Mouse (Mus musculus) small intestine, adult 2 months (tissue): Measurements from ENCODE around the gene Eci1. TPM values are rescaled to one million over a fixed set of nuclear protein-coding genes. Genes with fewer than 3 reads are reported as not detected.

Experiments
- H3K27ac ChIP-seq: fragments of 200-500 bp; 2 replicates; pipeline ENCODE4 v1.5.1; 2012; ENCODE audit warnings: low read depth, low read length, control low read depth, inconsistent platforms; ENCODE audit not compliant: insufficient read depth
- H3K27me3 ChIP-seq: fragments of 200-500 bp; 2 replicates; pipeline ENCODE4 v1.6.1; 2012; ENCODE audit warnings: mild to moderate bottlenecking, moderate library complexity, low read length, inconsistent platforms; ENCODE audit not compliant: control insufficient read depth, insufficient read depth
- H3K36me3 ChIP-seq: fragments of 200-500 bp; 2 replicates; pipeline ENCODE4 v1.6.1; 2012; ENCODE audit warnings: mild to moderate bottlenecking, low read length, control low read depth, inconsistent platforms; ENCODE audit not compliant: control insufficient read depth, insufficient read depth
- H3K4me1 ChIP-seq: fragments of 200-500 bp; 2 replicates; pipeline ENCODE4 v1.6.1; 2012; ENCODE audit warnings: low read length, inconsistent platforms, mixed read lengths; ENCODE audit not compliant: control insufficient read depth, insufficient read depth, insufficient read length
- H3K4me3 ChIP-seq: fragments of 200-500 bp; 2 replicates; pipeline ENCODE4 v1.5.1; 2012; ENCODE audit warnings: low read depth, mild to moderate bottlenecking, control low read depth, inconsistent platforms, low read length, moderate library complexity
- CTCF ChIP-seq: fragments of 200-500 bp; IDR thresholded peaks from 2 replicates; pipeline ENCODE4 v1.5.1; 2012; ENCODE audit warnings: low read depth, mild to moderate bottlenecking, control low read depth, inconsistent platforms, low read length, moderate library complexity, mixed read lengths; ENCODE audit not compliant: insufficient replicate concordance, insufficient read length; ENCODE audit errors: extremely low read depth
- POLR2A ChIP-seq: fragments of 200-500 bp; IDR thresholded peaks from 2 replicates; pipeline ENCODE4 v1.6.1; 2012; ENCODE audit warnings: low read depth, mild to moderate bottlenecking, control low read depth, inconsistent platforms, low read length, moderate library complexity
- WGBS: fragments of 180-500 bp; shearing (Covaris S2); methylation state at CpG from one replicate; pipeline ENCODE4 v1.1.7; 2018; 5-methylcytosine and 5-hydroxymethylcytosine counted together
- polyA plus RNA-seq: library from polyadenylated mRNA; depleted of rRNA; stranded (reverse); fragments of >200 nt; gene quantifications from 2 replicates; pipeline ENCODE4 v1.2.3, GENCODE M21; 2012

Eci1 gene
- polyA plus RNA-seq, 1 experiment: 97.7 TPM

DNA sequence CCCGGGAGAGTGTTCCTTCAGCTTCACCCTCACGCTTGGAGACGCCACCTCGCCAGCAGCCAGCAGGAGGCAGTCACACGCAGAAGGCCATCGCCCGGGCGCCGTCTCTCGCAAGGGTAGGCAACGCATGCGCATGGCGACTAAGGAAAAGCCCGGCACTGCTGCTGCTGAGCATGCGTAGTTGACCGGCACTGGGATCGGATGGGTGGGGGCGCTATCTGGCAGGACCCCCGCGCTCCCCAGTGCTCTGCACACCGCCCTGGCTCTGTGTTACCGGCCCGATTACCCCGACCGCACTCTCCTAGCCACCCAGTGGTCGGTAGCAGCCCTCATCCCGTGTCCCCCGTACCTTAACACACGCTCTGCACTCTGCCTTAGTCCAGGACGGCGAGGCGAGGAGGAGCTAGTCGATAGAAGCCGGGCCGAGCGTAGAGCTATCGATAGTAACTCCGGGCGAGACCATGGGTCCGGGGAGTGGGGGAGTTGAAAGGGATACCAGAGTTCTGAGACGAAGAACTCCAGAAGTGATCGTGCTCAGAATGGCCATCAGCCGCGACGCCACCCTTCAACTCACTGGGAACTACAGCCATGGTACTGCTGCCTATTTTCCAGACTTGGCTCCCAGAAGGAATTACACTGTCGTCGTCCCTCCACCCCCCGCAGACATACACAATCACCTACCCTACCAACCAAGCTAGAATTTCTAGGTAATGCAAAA, 52.4 kb downstream of the Eci1 start, which contains the start of gene Mlst8:
Mlst8 (minus strand) TSS at position 416 of the 718 bp plus-strand sequence.
- Histone ChIP-seq H3K27ac (peak within 1 kb of the TSS; percentile 89), H3K4me3 (peak within 1 kb of the TSS; percentile 84), H3K4me1 (peaks cover 21% of the 10 kb centered on the region), H3K36me3 (peaks cover 28% of the 10 kb centered on the region), H3K27me3 (no peaks in the 10 kb centered on the region)
- under 1% methylated on average over 48 of the region's 48 CpGs for WGBS
- TF ChIP-seq POLR2A (peak; percentile 50; the same call in 1 of the 2 replicates), CTCF (peak; percentile 86)

DNA sequence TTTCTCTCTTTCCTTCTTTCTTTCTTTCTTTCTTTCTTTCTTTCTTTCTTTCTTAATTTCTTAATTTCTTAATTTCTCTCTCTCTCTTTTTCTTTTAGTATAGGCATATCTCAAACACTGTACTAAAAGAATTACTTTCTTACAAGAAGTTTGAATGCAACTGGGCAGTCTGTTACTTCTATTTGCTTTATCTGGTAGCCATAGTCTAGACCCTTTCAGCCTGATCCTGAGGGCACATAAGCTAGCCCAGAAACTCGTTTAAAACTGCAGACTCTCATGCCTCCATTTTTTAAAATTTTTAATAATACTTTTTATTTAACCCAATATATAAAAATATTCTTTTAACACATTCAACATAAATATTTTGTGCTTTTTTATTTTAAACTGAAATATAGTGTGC, 53.0 kb downstream of the Eci1 start:
- H3K27ac ChIP-seq: no peak overlapping the region
- TF ChIP-seq POLR2A (no peak), CTCF (no peak)

DNA sequence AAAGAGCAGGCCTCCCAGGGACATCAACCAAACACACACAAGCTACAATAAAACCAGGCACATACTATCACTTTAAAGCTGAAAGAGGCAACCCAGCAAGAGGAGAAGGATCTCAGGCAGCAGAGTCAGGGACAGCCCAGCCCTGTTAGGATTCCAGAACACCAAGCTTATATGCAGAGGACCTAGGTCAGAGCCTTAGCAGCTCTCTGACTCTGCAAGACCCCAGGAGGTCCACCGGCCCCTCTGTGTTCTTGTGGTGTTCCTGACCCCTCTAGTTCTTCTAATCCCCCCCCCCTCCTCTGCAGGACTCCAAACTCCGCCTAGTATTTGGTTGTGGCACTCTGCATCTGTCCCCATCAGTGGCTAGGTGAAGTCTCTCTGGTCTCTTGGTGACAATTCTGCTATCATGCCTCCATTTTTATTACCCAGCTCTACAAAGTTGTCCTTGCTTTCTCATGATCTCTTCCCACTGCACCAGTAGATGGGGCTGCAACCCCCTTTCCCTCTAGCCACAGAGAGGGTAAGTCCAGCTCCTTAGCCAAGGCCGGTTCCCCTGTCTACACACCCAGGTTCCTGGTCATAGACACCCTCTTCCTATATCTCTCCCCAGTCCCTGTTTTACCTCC, 53.9 kb downstream of the Eci1 start:
- 72% methylated on average over 3 of the region's 3 CpGs for WGBS
- no peak overlapping the region for H3K27ac ChIP-seq
- H3K27me3 ChIP-seq: no peaks in the 10 kb centered on the region
- peaks cover 20% of the 10 kb centered on the region for H3K36me3 ChIP-seq
- H3K4me3 ChIP-seq: no peak overlapping the region
- TF ChIP-seq CTCF: no peak
- TF ChIP-seq POLR2A: no peak
- peaks cover 14% of the 10 kb centered on the region for H3K4me1 ChIP-seq

More for the DNA sequence above, 53.0 kb downstream of the Eci1 start:
- 23% methylated on average over 1 of the region's 1 CpGs for WGBS
- Histone ChIP-seq H3K36me3 (peaks cover 25% of the 10 kb centered on the region), H3K27me3 (no peaks in the 10 kb centered on the region), H3K4me1 (peaks cover 15% of the 10 kb centered on the region), H3K4me3 (no peak overlapping the region)

DNA sequence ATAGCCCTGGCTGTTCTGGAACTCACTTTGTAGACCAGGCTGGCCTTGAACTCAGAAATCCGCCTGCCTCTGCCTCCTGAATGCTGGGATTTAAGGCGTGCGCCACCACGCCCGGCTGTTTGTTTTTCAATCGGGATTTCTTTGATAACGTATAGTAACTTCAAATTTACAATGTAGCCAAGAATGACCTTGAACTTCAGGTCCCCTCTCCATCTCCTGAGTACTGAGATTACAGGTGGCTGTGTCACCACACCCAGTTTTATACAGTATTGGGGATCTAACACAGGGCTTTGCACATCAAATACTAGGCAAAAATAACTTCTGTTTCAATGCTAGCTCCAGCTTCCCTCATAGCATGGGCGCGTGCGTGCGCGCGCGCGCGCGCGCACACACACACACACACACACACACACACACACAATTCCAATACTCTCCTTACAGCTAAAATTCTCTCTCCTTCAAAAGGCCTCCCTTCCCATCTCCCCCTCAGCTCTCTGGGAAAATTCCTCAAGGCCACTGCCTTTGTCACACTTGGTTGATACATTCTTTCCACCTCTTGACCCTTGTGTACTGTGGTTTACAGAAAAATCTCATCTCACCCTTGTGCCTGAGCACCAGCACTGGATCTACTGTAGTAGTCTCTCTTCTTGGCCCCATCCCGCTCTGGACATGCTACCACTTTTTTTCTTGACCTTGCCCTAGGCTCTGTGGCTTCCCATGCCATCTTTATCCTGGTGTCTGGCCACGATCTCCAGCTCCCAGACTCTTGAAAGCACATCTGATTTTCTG, 54.8 kb downstream of the Eci1 start:
- no peak overlapping the region for H3K4me3 ChIP-seq
- no peak overlapping the region for H3K27ac ChIP-seq
- peaks cover 14% of the 10 kb centered on the region for H3K4me1 ChIP-seq
- 83% methylated on average over 20 of the region's 20 CpGs for WGBS
- no peaks in the 10 kb centered on the region for H3K27me3 ChIP-seq
- TF ChIP-seq CTCF: no peak
- no peak for TF ChIP-seq POLR2A
- H3K36me3 ChIP-seq: peaks cover 10% of the 10 kb centered on the region

DNA sequence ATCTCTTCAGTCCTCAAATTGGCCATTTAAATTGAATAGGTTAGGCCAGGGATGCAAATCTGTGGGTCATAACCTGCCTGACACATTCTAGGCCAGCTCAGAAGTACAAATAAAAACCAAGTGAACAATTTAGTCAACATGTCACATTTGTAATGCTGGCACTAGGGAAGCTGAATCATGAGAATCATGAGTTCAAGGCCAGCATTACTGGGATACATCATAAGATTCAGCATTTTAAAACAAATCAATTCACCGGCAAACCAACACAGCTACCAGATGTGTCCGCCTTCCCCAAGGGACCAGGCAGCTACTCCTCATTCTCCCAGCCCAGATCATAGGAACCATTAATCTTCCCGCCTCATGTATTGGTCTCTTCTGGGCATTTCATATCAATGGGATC, 57.1 kb downstream of the Eci1 start:
- Histone ChIP-seq H3K4me3 (no peak overlapping the region), H3K4me1 (no peaks in the 10 kb centered on the region; the same call in 1 of the 2 replicates), H3K27me3 (peaks cover 10% of the 10 kb centered on the region), H3K27ac (no peak overlapping the region), H3K36me3 (no peaks in the 10 kb centered on the region)
- WGBS: 91% methylated on average over 3 of the region's 3 CpGs
- TF ChIP-seq CTCF (no peak), POLR2A (no peak)

DNA sequence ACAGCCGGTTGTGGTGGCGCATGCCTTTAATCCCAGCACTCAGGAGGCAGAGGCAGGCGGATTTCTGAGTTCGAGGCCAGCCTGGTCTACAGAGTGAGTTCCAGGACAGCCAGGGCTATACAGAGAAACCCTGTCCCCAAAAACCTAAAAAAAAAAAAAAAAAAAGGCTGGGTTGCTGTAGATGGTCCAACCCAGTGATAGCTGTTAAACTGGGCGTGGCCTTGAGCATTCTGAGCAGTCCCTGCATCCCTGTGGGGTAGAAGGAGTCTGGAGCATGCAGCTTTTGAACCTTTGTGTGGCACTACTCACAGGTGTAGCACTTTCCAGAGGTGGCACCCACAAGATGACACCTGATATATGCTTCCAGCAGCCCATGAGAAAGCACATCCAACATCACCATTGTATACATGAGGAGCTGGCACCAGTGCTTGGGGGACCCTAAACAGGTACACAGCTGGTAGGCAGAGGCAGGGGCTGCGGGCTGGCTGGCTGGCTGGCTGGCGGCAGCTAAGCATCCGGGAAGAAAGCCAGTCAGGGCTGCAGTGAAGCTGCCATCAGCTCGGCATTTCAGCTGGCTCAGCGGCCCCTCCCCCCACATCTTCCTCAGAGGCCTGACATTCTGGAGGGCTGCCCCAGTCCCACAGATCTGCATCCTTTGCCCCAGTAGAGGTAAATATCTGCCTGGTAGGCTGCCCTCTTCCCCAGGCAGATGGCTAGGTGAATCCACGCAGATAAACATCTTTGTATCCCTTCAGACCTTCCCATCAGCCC, 58.8 kb downstream of the Eci1 start:
- Histone ChIP-seq H3K27ac (no peak overlapping the region), H3K27me3 (peaks cover 23% of the 10 kb centered on the region), H3K4me1 (peaks cover 6% of the 10 kb centered on the region; the same call in 1 of the 2 replicates), H3K36me3 (no peaks in the 10 kb centered on the region), H3K4me3 (no peak overlapping the region)
- WGBS: 54% methylated on average over 11 of the region's 11 CpGs
- TF ChIP-seq POLR2A (no peak), CTCF (no peak)
